ENCODE assay signal across 17 mouse cellular contexts in genomic region chr14:47444907-47445306, GRCm38 (mm10). TPM values are rescaled to one million over a fixed set of nuclear protein-coding genes. Genes with fewer than 3 reads are reported as not detected.
A peak's percentile ranks its signal among the peaks of the same experiment; 100 is the strongest.
DNase-seq lines count a peak whose midpoint lies in the region; ATAC-seq and TF ChIP-seq lines count a peak whose summit lies in the region.
"Had no signal": no experiment of that assay in that cellular context is flagged by ENCODE, and none has a peak within 500 bp of the region (broad histone marks: within the 10 kb centered on the region; RNA-seq: fewer than 3 reads in every experiment).

No protein-coding gene starts in this region.

- no peaks in the 10 kb centered on the region for H3K27me3 ChIP-seq in heart, embryonic 12.5 days (replicated peaks)
- H3K27me3 ChIP-seq in heart, embryonic 10.5 days (ENCODE audit: insufficient read depth, poor library complexity, severe bottlenecking) = no peaks in the 10 kb centered on the region
- no peaks in the 10 kb centered on the region for H3K27me3 ChIP-seq in heart, embryonic 15.5 days
- no peaks in the 10 kb centered on the region for H3K27me3 ChIP-seq in myocyte (ENCODE audit: control insufficient read depth, insufficient read depth, insufficient read length)
- H3K27me3 ChIP-seq in midbrain, embryonic 15.5 days (replicated peaks) = no peaks in the 10 kb centered on the region
- H3K27me3 ChIP-seq in forebrain, embryonic 10.5 days (ENCODE audit: poor library complexity, severe bottlenecking) = no peaks in the 10 kb centered on the region
- H3K27me3 ChIP-seq: hindbrain, embryonic 13.5 days; neural tube, embryonic 12.5 days had no signal

- no peaks in the 10 kb centered on the region for H3K79me2 ChIP-seq in myocyte (ENCODE audit: control insufficient read depth, insufficient read depth)

- no peak overlapping the region for H3K4me3 ChIP-seq in heart, embryonic 12.5 days
- no peak overlapping the region for H3K4me3 ChIP-seq in heart, embryonic 10.5 days
- no peak overlapping the region for H3K4me3 ChIP-seq in heart, embryonic 15.5 days
- H3K4me3 ChIP-seq in myocyte = no peak overlapping the region
- no peak overlapping the region for H3K4me3 ChIP-seq in midbrain, embryonic 15.5 days
- no peak overlapping the region for H3K4me3 ChIP-seq in forebrain, embryonic 10.5 days
- H3K4me3 ChIP-seq: hindbrain, embryonic 13.5 days; neural tube, embryonic 12.5 days had no signal

- H3K36me3 ChIP-seq in heart, embryonic 12.5 days = no peaks in the 10 kb centered on the region
- H3K36me3 ChIP-seq in heart, embryonic 10.5 days = no peaks in the 10 kb centered on the region
- no peaks in the 10 kb centered on the region for H3K36me3 ChIP-seq in heart, embryonic 15.5 days
- H3K36me3 ChIP-seq in myocyte (ENCODE audit: control insufficient read depth, insufficient read depth) = no peaks in the 10 kb centered on the region
- H3K36me3 ChIP-seq in midbrain, embryonic 15.5 days (replicated peaks) = no peaks in the 10 kb centered on the region
- no peaks in the 10 kb centered on the region for H3K36me3 ChIP-seq in forebrain, embryonic 10.5 days (replicated peaks)
- H3K36me3 ChIP-seq: hindbrain, embryonic 13.5 days; neural tube, embryonic 12.5 days had no signal

- 0 out of 2 replicates have a peak overlapping the region, but pooled peaks have one; percentile 43 for H3K27ac ChIP-seq in heart, embryonic 12.5 days (ENCODE audit: poor library complexity, severe bottlenecking)
- H3K27ac ChIP-seq in heart, embryonic 10.5 days = no peak overlapping the region
- peak overlapping the region; percentile 46 for H3K27ac ChIP-seq in heart, embryonic 15.5 days
- no peak overlapping the region for H3K27ac ChIP-seq in midbrain, embryonic 15.5 days
- H3K27ac ChIP-seq in forebrain, embryonic 10.5 days = no peak overlapping the region
- H3K27ac ChIP-seq: hindbrain, embryonic 13.5 days; neural tube, embryonic 12.5 days had no signal

- no peaks in the 10 kb centered on the region for H3K4me1 ChIP-seq in heart, embryonic 12.5 days (replicated peaks)
- H3K4me1 ChIP-seq in heart, embryonic 10.5 days = no peaks in the 10 kb centered on the region
- no peaks in the 10 kb centered on the region for H3K4me1 ChIP-seq in heart, embryonic 15.5 days (replicated peaks)
- no peaks in the 10 kb centered on the region for H3K4me1 ChIP-seq in midbrain, embryonic 15.5 days
- H3K4me1 ChIP-seq in forebrain, embryonic 10.5 days = no peaks in the 10 kb centered on the region
- H3K4me1 ChIP-seq: hindbrain, embryonic 13.5 days; neural tube, embryonic 12.5 days had no signal

- 53% methylated on average over 2 of the region's 2 CpGs for WGBS in heart, embryonic 12.5 days
- WGBS in heart, embryonic 10.5 days = 51% methylated on average over 2 of the region's 2 CpGs
- WGBS in heart, embryonic 15.5 days = 48% methylated on average over 2 of the region's 2 CpGs
- WGBS in midbrain, embryonic 15.5 days = 74% methylated on average over 2 of the region's 2 CpGs
- 77% methylated on average over 2 of the region's 2 CpGs for WGBS in forebrain, embryonic 10.5 days

- DNase-seq in heart, embryonic 10.5 days (ENCODE audit: low spot score) = no peak
- DNase-seq in NIH3T3 (ENCODE audit: low read depth) = peak; percentile 2
- DNase-seq in forebrain, embryonic 10.5 days (ENCODE audit: extremely low spot score, low spot score) = no peak
- DNase-seq: cerebellum, adult 9-10 months; kidney, adult 8-10 months; kidney, postnatal 25 days; lung, adult 18-20 months; lung, postnatal 36 days; thymus, postnatal 14 days had no signal

- TF ChIP-seq POLR2A in myocyte (IDR thresholded peaks at IDR 0.05; ENCODE audit: insufficient read length, low read depth) = no peak

- H3K4me2 ChIP-seq in heart, embryonic 12.5 days = no peak overlapping the region
- no peak overlapping the region for H3K4me2 ChIP-seq in heart, embryonic 15.5 days
- peak overlapping the region; percentile 61 for H3K4me2 ChIP-seq in myocyte (ENCODE audit: low read depth)
- H3K4me2 ChIP-seq in midbrain, embryonic 15.5 days = no peak overlapping the region
- H3K4me2 ChIP-seq: hindbrain, embryonic 13.5 days; liver, embryonic 11.5 days; midbrain, embryonic 11.5 days; neural tube, embryonic 12.5 days had no signal

- no peak overlapping the region for H3K9ac ChIP-seq in heart, embryonic 12.5 days
- H3K9ac ChIP-seq in heart, embryonic 15.5 days = no peak overlapping the region
- no peak overlapping the region for H3K9ac ChIP-seq in midbrain, embryonic 15.5 days
- H3K9ac ChIP-seq: hindbrain, embryonic 13.5 days; neural tube, embryonic 12.5 days had no signal

- ATAC-seq in heart, embryonic 12.5 days (ENCODE audit: insufficient number of reproducible peaks, low FRiP score) = no peak
- ATAC-seq in heart, embryonic 15.5 days (replicated peaks; ENCODE audit: insufficient number of reproducible peaks, insufficient read depth, low FRiP score, low read depth) = no peak
- ATAC-seq in midbrain, embryonic 15.5 days (replicated peaks) = no peak

- H3ac ChIP-seq in myocyte (ENCODE audit: control insufficient read depth, insufficient read length) = no peak overlapping the region

- H3K9me3 ChIP-seq in heart, embryonic 12.5 days (replicated peaks) = peaks cover 5% of the 10 kb centered on the region; the same call in 1 of the 2 replicates
- H3K9me3 ChIP-seq in heart, embryonic 10.5 days = 0 out of 2 replicates have a peak, but pooled peaks cover 10% of the 10 kb centered on the region
- H3K9me3 ChIP-seq in heart, embryonic 15.5 days (replicated peaks) = no peaks in the 10 kb centered on the region
- no peaks in the 10 kb centered on the region for H3K9me3 ChIP-seq in midbrain, embryonic 15.5 days
- peaks cover 15% of the 10 kb centered on the region; the same call in 1 of the 2 replicates for H3K9me3 ChIP-seq in forebrain, embryonic 10.5 days

TF ChIP-seq in myocyte, 11 proteins besides CTCF, POLR2A, EP300 and RAD21:
- no peak for TF ChIP-seq USF1 (IDR thresholded peaks at IDR 0.05; ENCODE audit: low read depth)
- no peak for TF ChIP-seq MAX (IDR thresholded peaks at IDR 0.05; ENCODE audit: low read depth)
- no peak for TF ChIP-seq MYOD1 (IDR thresholded peaks at IDR 0.05; ENCODE audit: control insufficient read depth in 1 of 3, insufficient read length in 2 of 3, low read depth in 2 of 3)
- TF ChIP-seq TCF3 (IDR thresholded peaks at IDR 0.05; ENCODE audit: insufficient read length, low read depth) = no peak
- no peak for TF ChIP-seq CEBPB (IDR thresholded peaks at IDR 0.05; ENCODE audit: insufficient read depth, poor library complexity, severe bottlenecking)
- no peak for TF ChIP-seq REST (IDR thresholded peaks at IDR 0.05; ENCODE audit: insufficient read depth, insufficient read length)
- no peak for TF ChIP-seq MYOG (IDR thresholded peaks at IDR 0.05; ENCODE audit: control insufficient read depth in 1 of 3, insufficient read depth in 1 of 3, insufficient read length in 2 of 3, low read depth in 2 of 3)
- TF ChIP-seq POLR2AphosphoS2 (IDR thresholded peaks at IDR 0.05; ENCODE audit: insufficient read length, low read depth) = no peak
- no peak for TF ChIP-seq SRF (IDR thresholded peaks at IDR 0.05; ENCODE audit: control insufficient read depth, insufficient read length, low read depth)
- no peak for TF ChIP-seq TCF12 (IDR thresholded peaks at IDR 0.05; ENCODE audit: insufficient read depth, poor library complexity, severe bottlenecking)
- no peak for TF ChIP-seq E2F4 (IDR thresholded peaks at IDR 0.05; ENCODE audit: insufficient read depth)

RNA-seq across cellular contexts. Expression of gene Fbxo34, which starts 5.3 kb away (rescaled TPM):
- polyA plus RNA-seq in heart, embryonic 12.5 days (2016; fragmentation: Nextera tagmentation; extraction: Ambion mirVana) = 24.0 and 24.8 TPM in 2 replicates
- polyA plus RNA-seq in heart, embryonic 10.5 days (2016; fragmentation: Nextera tagmentation; extraction: Ambion mirVana) = 21.8 and 22.0 TPM in 2 replicates
- 13.4 and 18.3 TPM in 2 replicates for polyA plus RNA-seq in heart, embryonic 15.5 days (2015; fragmentation: Nextera tagmentation; extraction: Ambion mirVana)
- polyA plus RNA-seq in myocyte (2012; fragmentation: generic; extraction: Trizol) = 10.7 TPM
- 31.9 and 36.0 TPM in 2 replicates for polyA plus RNA-seq in midbrain, embryonic 15.5 days (2015; fragmentation: Nextera tagmentation; extraction: Ambion mirVana)
- polyA plus RNA-seq in forebrain, embryonic 10.5 days (2016; fragmentation: Nextera tagmentation; extraction: Ambion mirVana) = 26.5 and 28.4 TPM in 2 replicates

RNA-seq across cellular contexts. Expression of gene Dlgap5, which starts 26.7 kb away (rescaled TPM):
- 45.7 and 51.8 TPM in 2 replicates for polyA plus RNA-seq in heart, embryonic 12.5 days (2016; fragmentation: Nextera tagmentation; extraction: Ambion mirVana)
- 55.9 and 65.2 TPM in 2 replicates for polyA plus RNA-seq in heart, embryonic 10.5 days (2016; fragmentation: Nextera tagmentation; extraction: Ambion mirVana)
- 29.0 and 34.2 TPM in 2 replicates for polyA plus RNA-seq in heart, embryonic 15.5 days (2015; fragmentation: Nextera tagmentation; extraction: Ambion mirVana)
- 16.3 TPM for polyA plus RNA-seq in myocyte (2012; fragmentation: generic; extraction: Trizol)
- polyA plus RNA-seq in midbrain, embryonic 15.5 days (2015; fragmentation: Nextera tagmentation; extraction: Ambion mirVana) = 6.8 and 7.8 TPM in 2 replicates
- 86.4 and 88.0 TPM in 2 replicates for polyA plus RNA-seq in forebrain, embryonic 10.5 days (2016; fragmentation: Nextera tagmentation; extraction: Ambion mirVana)

Comparison
In these comparisons a context has a peak if more than half of its experiments do, and no peak if none do; other contexts are left out.
1. H3K27ac ChIP-seq: peak in heart, embryonic 12.5 days (single experiment) and heart, embryonic 15.5 days (single experiment); none in heart, embryonic 10.5 days (single experiment), midbrain, embryonic 15.5 days (single experiment) and forebrain, embryonic 10.5 days (single experiment).